Mouse (Mus musculus): ENCODE measurements at regions not wholly inside any gene's neighbourhood (a gene's known extent, or its start where the extent isn't known, plus 50 kb on each side); places are given as distances from the start of the nearest gene placed in this dataset.

- Histone ChIP-seq H3K4me2 (no peak overlapping the region), H3K27ac (replicated peaks) (no peak overlapping the region), H3K4me1 (no peaks in the 10 kb centered on the region), H3K36me3 (no peaks in the 10 kb centered on the region), H3K4me3 (replicated peaks) (no peak overlapping the region), H3K27me3 (replicated peaks) (no peaks in the 10 kb centered on the region), H3K9ac (replicated peaks) (no peak overlapping the region), H3K9me3 (replicated peaks) (no peaks in the 10 kb centered on the region)
- 81% methylated on average over 8 of the region's 8 CpGs for WGBS
- no peak for ATAC-seq (ENCODE audit: low FRiP score)
Measured at GRCm38 (mm10) chr5:106098887-106099286, 222.5 kb downstream of the Zfp326 start.

- Histone ChIP-seq H3K27me3 (replicated peaks) (no peaks in the 10 kb centered on the region), H3K4me2 (no peak overlapping the region), H3K9me3 (replicated peaks) (no peaks in the 10 kb centered on the region), H3K4me1 (no peaks in the 10 kb centered on the region), H3K9ac (replicated peaks) (no peak overlapping the region), H3K27ac (replicated peaks) (no peak overlapping the region), H3K4me3 (replicated peaks) (no peak overlapping the region), H3K36me3 (no peaks in the 10 kb centered on the region)
- ATAC-seq (ENCODE audit: low FRiP score), result no peak
- 49% methylated on average over 7 of the region's 7 CpGs for WGBS
Measured at GRCm38 (mm10) chr5:106089332-106089731, 213.0 kb downstream of the Zfp326 start.

- no peak for ATAC-seq (ENCODE audit: low FRiP score)
- H3K9ac ChIP-seq (replicated peaks), result no peak overlapping the region
- no peak overlapping the region for H3K4me2 ChIP-seq
- no peak overlapping the region for H3K4me3 ChIP-seq (replicated peaks)
- no peaks in the 10 kb centered on the region for H3K27me3 ChIP-seq (replicated peaks)
- 65% methylated on average over 5 of the region's 5 CpGs for WGBS
- H3K9me3 ChIP-seq (replicated peaks), result no peaks in the 10 kb centered on the region
- H3K36me3 ChIP-seq, result no peaks in the 10 kb centered on the region
- H3K4me1 ChIP-seq, result no peaks in the 10 kb centered on the region
- H3K27ac ChIP-seq (replicated peaks), result no peak overlapping the region
Measured at GRCm38 (mm10) chr5:106088478-106089185, 212.3 kb downstream of the Zfp326 start.

- Histone ChIP-seq H3K27ac (replicated peaks) (no peak overlapping the region), H3K4me3 (replicated peaks) (no peak overlapping the region), H3K9ac (replicated peaks) (no peak overlapping the region), H3K27me3 (replicated peaks) (no peaks in the 10 kb centered on the region), H3K9me3 (replicated peaks) (no peaks in the 10 kb centered on the region), H3K36me3 (no peaks in the 10 kb centered on the region), H3K4me1 (no peaks in the 10 kb centered on the region), H3K4me2 (no peak overlapping the region)
- WGBS, result 85% methylated on average over 4 of the region's 4 CpGs
- no peak for ATAC-seq (ENCODE audit: low FRiP score)
Measured at GRCm38 (mm10) chr5:106083786-106084185, 207.4 kb downstream of the Zfp326 start.

- Histone ChIP-seq H3K4me2 (no peak overlapping the region), H3K4me3 (replicated peaks) (no peak overlapping the region), H3K4me1 (no peaks in the 10 kb centered on the region), H3K27me3 (replicated peaks) (no peaks in the 10 kb centered on the region), H3K9ac (replicated peaks) (no peak overlapping the region), H3K27ac (replicated peaks) (no peak overlapping the region), H3K9me3 (replicated peaks) (no peaks in the 10 kb centered on the region), H3K36me3 (no peaks in the 10 kb centered on the region)
- WGBS, result 77% methylated on average over 7 of the region's 7 CpGs
- ATAC-seq (ENCODE audit: low FRiP score), result no peak
Measured at GRCm38 (mm10) chr5:106082891-106083290, 206.5 kb downstream of the Zfp326 start.

- H3K4me3 ChIP-seq (replicated peaks), result no peak overlapping the region
- peaks cover 7% of the 10 kb centered on the region; the same call in 1 of the 2 replicates for H3K9me3 ChIP-seq (replicated peaks)
- H3K4me2 ChIP-seq, result no peak overlapping the region
- no peak overlapping the region for H3K27ac ChIP-seq (replicated peaks)
- no peak overlapping the region for H3K9ac ChIP-seq (replicated peaks)
- no peaks in the 10 kb centered on the region for H3K27me3 ChIP-seq (replicated peaks)
- H3K4me1 ChIP-seq, result no peaks in the 10 kb centered on the region
- no peak for ATAC-seq (ENCODE audit: low FRiP score)
- H3K36me3 ChIP-seq, result no peaks in the 10 kb centered on the region
- 76% methylated on average over 9 of the region's 9 CpGs for WGBS
Measured at GRCm38 (mm10) chr5:106067124-106067551, 190.8 kb downstream of the Zfp326 start.

GRCm38 (mm10) chr5:106066706-106067105 is 190.3 kb downstream of the Zfp326 start:
- H3K4me3 ChIP-seq (replicated peaks), result no peak overlapping the region
- H3K4me1 ChIP-seq, result no peaks in the 10 kb centered on the region
- no peak overlapping the region for H3K9ac ChIP-seq (replicated peaks)
- H3K27me3 ChIP-seq (replicated peaks), result no peaks in the 10 kb centered on the region
- no peaks in the 10 kb centered on the region for H3K36me3 ChIP-seq
- ATAC-seq (ENCODE audit: low FRiP score), result no peak
- no peak overlapping the region for H3K27ac ChIP-seq (replicated peaks)
- no peak overlapping the region for H3K4me2 ChIP-seq
- H3K9me3 ChIP-seq (replicated peaks), result peaks cover 7% of the 10 kb centered on the region; the same call in 1 of the 2 replicates

GRCm38 (mm10) chr5:106064366-106064765 is 188.0 kb downstream of the Zfp326 start:
- Histone ChIP-seq H3K36me3 (no peaks in the 10 kb centered on the region), H3K4me3 (replicated peaks) (no peak overlapping the region), H3K27me3 (replicated peaks) (no peaks in the 10 kb centered on the region), H3K9me3 (replicated peaks) (peaks cover 7% of the 10 kb centered on the region; the same call in 1 of the 2 replicates), H3K9ac (replicated peaks) (no peak overlapping the region), H3K4me2 (no peak overlapping the region), H3K4me1 (no peaks in the 10 kb centered on the region), H3K27ac (replicated peaks) (no peak overlapping the region)
- no peak for ATAC-seq (ENCODE audit: low FRiP score)
- 91% methylated on average over 7 of the region's 7 CpGs for WGBS

GRCm38 (mm10) chr5:106062926-106063325 is 186.6 kb downstream of the Zfp326 start:
- Histone ChIP-seq H3K4me3 (replicated peaks) (no peak overlapping the region), H3K36me3 (no peaks in the 10 kb centered on the region), H3K27me3 (replicated peaks) (no peaks in the 10 kb centered on the region), H3K9ac (replicated peaks) (no peak overlapping the region), H3K27ac (replicated peaks) (no peak overlapping the region), H3K9me3 (replicated peaks) (peaks cover 7% of the 10 kb centered on the region; the same call in 1 of the 2 replicates), H3K4me1 (no peaks in the 10 kb centered on the region), H3K4me2 (no peak overlapping the region)
- 80% methylated on average over 6 of the region's 6 CpGs for WGBS
- ATAC-seq (ENCODE audit: low FRiP score), result no peak

GRCm38 (mm10) chr5:106056631-106057030 is 180.3 kb downstream of the Zfp326 start:
- H3K4me2 ChIP-seq, result no peak overlapping the region
- no peak overlapping the region for H3K9ac ChIP-seq (replicated peaks)
- ATAC-seq (ENCODE audit: low FRiP score), result no peak
- WGBS, result 26% methylated on average over 9 of the region's 9 CpGs
- no peaks in the 10 kb centered on the region for H3K36me3 ChIP-seq
- H3K27ac ChIP-seq (replicated peaks), result no peak overlapping the region
- H3K9me3 ChIP-seq (replicated peaks), result no peaks in the 10 kb centered on the region
- H3K4me3 ChIP-seq (replicated peaks), result no peak overlapping the region
- H3K27me3 ChIP-seq (replicated peaks), result no peaks in the 10 kb centered on the region
- H3K4me1 ChIP-seq, result peaks cover 4% of the 10 kb centered on the region; the same call in 1 of the 2 replicates

- no peak for ATAC-seq (ENCODE audit: low FRiP score)
- WGBS, result 51% methylated on average over 8 of the region's 8 CpGs
Measured at GRCm38 (mm10) chr5:106055221-106055620, 178.9 kb downstream of the Zfp326 start.

GRCm38 (mm10) chr5:106051026-106051425 is 174.7 kb downstream of the Zfp326 start:
- no peaks in the 10 kb centered on the region for H3K36me3 ChIP-seq
- ATAC-seq (ENCODE audit: low FRiP score), result no peak
- 0 out of 2 replicates have a peak, but pooled peaks cover 4% of the 10 kb centered on the region for H3K9me3 ChIP-seq (replicated peaks)
- H3K4me2 ChIP-seq, result no peak overlapping the region
- no peak overlapping the region for H3K9ac ChIP-seq (replicated peaks)
- no peaks in the 10 kb centered on the region for H3K27me3 ChIP-seq (replicated peaks)
- no peaks in the 10 kb centered on the region; the same call in 1 of the 2 replicates for H3K4me1 ChIP-seq
- H3K27ac ChIP-seq (replicated peaks), result no peak overlapping the region
- no peak overlapping the region for H3K4me3 ChIP-seq (replicated peaks)
- 98% methylated on average over 8 of the region's 8 CpGs for WGBS

More at GRCm38 (mm10) chr5:106055221-106055620, 178.9 kb downstream of the Zfp326 start:
- H3K27ac ChIP-seq (replicated peaks), result no peak overlapping the region
- H3K9me3 ChIP-seq (replicated peaks), result 0 out of 2 replicates have a peak, but pooled peaks cover 4% of the 10 kb centered on the region
- no peaks in the 10 kb centered on the region for H3K36me3 ChIP-seq
- H3K4me1 ChIP-seq, result peaks cover 4% of the 10 kb centered on the region; the same call in 1 of the 2 replicates
- H3K4me2 ChIP-seq, result no peak overlapping the region
- no peaks in the 10 kb centered on the region for H3K27me3 ChIP-seq (replicated peaks)
- no peak overlapping the region for H3K9ac ChIP-seq (replicated peaks)
- H3K4me3 ChIP-seq (replicated peaks), result no peak overlapping the region

Measured in neural tube, embryonic 15.5 days (tissue).